Mouse (Mus musculus) myocyte (in vitro differentiated cells): ENCODE results near the gene Inhbb. TPM values are rescaled to one million over a fixed set of nuclear protein-coding genes. Genes with fewer than 3 reads are reported as not detected.

Experiments used
- H3K27me3 ChIP-seq: one replicate; pipeline ENCODE4 v1.6.1; 2011; ENCODE audit not compliant: control insufficient read depth, insufficient read depth, insufficient read length
- H3K36me3 ChIP-seq: one replicate; pipeline ENCODE4 v1.6.1; 2011; ENCODE audit not compliant: control insufficient read depth, insufficient read depth
- H3K4me2 ChIP-seq: one replicate; pipeline ENCODE4 v1.6.1; 2011; ENCODE audit warnings: low read depth, control low read depth
- H3K4me3 ChIP-seq: one replicate; pipeline ENCODE4 v1.5.1; 2011; ENCODE audit warnings: mild to moderate bottlenecking, control low read depth, moderate library complexity
- H3K79me2 ChIP-seq: one replicate; pipeline ENCODE4 v1.6.1; 2011; ENCODE audit not compliant: control insufficient read depth, insufficient read depth
- H3ac ChIP-seq: one replicate; pipeline ENCODE4 v1.6.1; 2011; ENCODE audit not compliant: control insufficient read depth, insufficient read length
- CEBPB ChIP-seq: IDR thresholded peaks from 2 replicates; pipeline ENCODE4 v1.6.1; 2011; ENCODE audit warnings: mild to moderate bottlenecking, moderate library complexity; ENCODE audit not compliant: poor library complexity, insufficient read depth, severe bottlenecking
- E2F4 ChIP-seq: IDR thresholded peaks from one replicate; pipeline ENCODE4 v1.6.1; 2011; ENCODE audit warnings: mild to moderate bottlenecking, control low read depth, moderate library complexity; ENCODE audit not compliant: insufficient read depth
- MAX ChIP-seq: IDR thresholded peaks from one replicate; pipeline ENCODE4 v1.6.1; 2011; ENCODE audit warnings: low read depth, mild to moderate bottlenecking, control low read depth
- MYOD1 ChIP-seq, 3 experiments: IDR thresholded peaks; one replicate each; pipeline ENCODE4 v1.6.1; 2011; ENCODE audit warnings: control low read depth in 2 of 3, low read depth in 2 of 3, mild to moderate bottlenecking in 2 of 3, moderate library complexity in 1 of 3; ENCODE audit not compliant: insufficient read length in 2 of 3, control insufficient read depth in 1 of 3
- MYOG ChIP-seq, 3 experiments: IDR thresholded peaks; one replicate each; pipeline ENCODE4 v1.6.1; 2011; ENCODE audit warnings: control low read depth in 2 of 3, low read depth in 2 of 3, mild to moderate bottlenecking in 2 of 3; ENCODE audit not compliant: insufficient read length in 2 of 3, control insufficient read depth in 1 of 3, insufficient read depth in 1 of 3
- POLR2A ChIP-seq: IDR thresholded peaks from one replicate; pipeline ENCODE4 v1.6.1; 2011; ENCODE audit warnings: low read depth, mild to moderate bottlenecking, control low read depth, moderate library complexity; ENCODE audit not compliant: insufficient read length
- POLR2AphosphoS2 ChIP-seq: IDR thresholded peaks from one replicate; pipeline ENCODE4 v1.6.1; 2011; ENCODE audit warnings: low read depth, control low read depth; ENCODE audit not compliant: insufficient read length
- REST ChIP-seq: IDR thresholded peaks from one replicate; pipeline ENCODE4 v1.6.1; 2011; ENCODE audit warnings: mild to moderate bottlenecking, control low read depth, moderate library complexity; ENCODE audit not compliant: insufficient read depth, insufficient read length
- SRF ChIP-seq: IDR thresholded peaks from one replicate; pipeline ENCODE4 v1.6.1; 2011; ENCODE audit warnings: low read depth; ENCODE audit not compliant: control insufficient read depth, insufficient read length
- TCF12 ChIP-seq: IDR thresholded peaks from one replicate; pipeline ENCODE4 v1.6.1; 2011; ENCODE audit warnings: mild to moderate bottlenecking, control low read depth; ENCODE audit not compliant: poor library complexity, insufficient read depth, severe bottlenecking
- TCF3 ChIP-seq: IDR thresholded peaks from one replicate; pipeline ENCODE4 v1.6.1; 2011; ENCODE audit warnings: low read depth, control low read depth; ENCODE audit not compliant: insufficient read length
- USF1 ChIP-seq: IDR thresholded peaks from one replicate; pipeline ENCODE4 v1.6.1; 2011; ENCODE audit warnings: low read depth, mild to moderate bottlenecking, control low read depth, moderate library complexity
- polyA plus RNA-seq: library from polyadenylated mRNA; unstranded; fragments of >200 nt; fragmentation: generic; extraction: Trizol; gene quantifications from one replicate; pipeline ENCODE4 v1.2.1, GENCODE M21; 2012; ENCODE audit warnings: missing spikeins

The Inhbb gene
- polyA plus RNA-seq, 1 experiment = 8.3 TPM

- Histone ChIP-seq H3K4me3 (no peak overlapping the region), H3K79me2 (no peaks in the 10 kb centered on the region), H3K27me3 (no peaks in the 10 kb centered on the region), H3K4me2 (no peak overlapping the region), H3K36me3 (no peaks in the 10 kb centered on the region), H3ac (no peak overlapping the region)
- TF ChIP-seq POLR2A (no peak), MYOG (IDR thresholded peaks at IDR 0.05; ENCODE audit: control insufficient read depth in 1 of 3, insufficient read depth in 1 of 3, insufficient read length in 2 of 3, low read depth in 2 of 3) (no peak), MAX (no peak), E2F4 (no peak), USF1 (no peak), REST (no peak), MYOD1 (IDR thresholded peaks at IDR 0.05; ENCODE audit: control insufficient read depth in 1 of 3, insufficient read length in 2 of 3, low read depth in 2 of 3) (no peak), CEBPB (no peak)
Observed at GRCm38 (mm10) chr1:119398640-119399039, 23.4 kb downstream of the Inhbb start.

GRCm38 (mm10) chr1:119397839-119398238 lies 24.2 kb downstream of the Inhbb start:
- Histone ChIP-seq H3K4me2 (no peak overlapping the region), H3ac (no peak overlapping the region), H3K36me3 (no peaks in the 10 kb centered on the region), H3K27me3 (no peaks in the 10 kb centered on the region), H3K79me2 (no peaks in the 10 kb centered on the region), H3K4me3 (no peak overlapping the region)
- no peak for TF ChIP-seq USF1
- TF ChIP-seq TCF3 = no peak
- no peak for TF ChIP-seq CEBPB
- TF ChIP-seq TCF12 = no peak
- no peak for TF ChIP-seq REST
- no peak for TF ChIP-seq MYOD1 (IDR thresholded peaks at IDR 0.05; ENCODE audit: control insufficient read depth in 1 of 3, insufficient read length in 2 of 3, low read depth in 2 of 3)
- no peak for TF ChIP-seq SRF
- TF ChIP-seq POLR2AphosphoS2 = no peak
- TF ChIP-seq MAX = no peak
- no peak for TF ChIP-seq E2F4
- TF ChIP-seq POLR2A = no peak
- TF ChIP-seq MYOG (IDR thresholded peaks at IDR 0.05; ENCODE audit: control insufficient read depth in 1 of 3, insufficient read depth in 1 of 3, insufficient read length in 2 of 3, low read depth in 2 of 3) = no peak

GRCm38 (mm10) chr1:119391311-119391710 lies 30.7 kb downstream of the Inhbb start:
- no peaks in the 10 kb centered on the region for H3K27me3 ChIP-seq
- H3K4me2 ChIP-seq = peak overlapping the region; percentile 34
- no peak overlapping the region for H3K4me3 ChIP-seq
- no peak for TF ChIP-seq TCF12
- TF ChIP-seq MYOD1 (IDR thresholded peaks at IDR 0.05; ENCODE audit: control insufficient read depth in 1 of 3, insufficient read length in 2 of 3, low read depth in 2 of 3) = no peak
- TF ChIP-seq MAX = no peak
- TF ChIP-seq CEBPB = no peak
- no peak for TF ChIP-seq SRF
- no peak for TF ChIP-seq MYOG (IDR thresholded peaks at IDR 0.05; ENCODE audit: control insufficient read depth in 1 of 3, insufficient read depth in 1 of 3, insufficient read length in 2 of 3, low read depth in 2 of 3)
- TF ChIP-seq REST = no peak
- TF ChIP-seq USF1 = no peak
- no peak for TF ChIP-seq E2F4
- no peak for TF ChIP-seq TCF3
- no peak for TF ChIP-seq POLR2AphosphoS2
- no peak for TF ChIP-seq POLR2A
- H3ac ChIP-seq = no peak overlapping the region
- no peaks in the 10 kb centered on the region for H3K36me3 ChIP-seq
- no peaks in the 10 kb centered on the region for H3K79me2 ChIP-seq

GRCm38 (mm10) chr1:119390676-119391075 lies 31.4 kb downstream of the Inhbb start:
- no peaks in the 10 kb centered on the region for H3K79me2 ChIP-seq
- no peaks in the 10 kb centered on the region for H3K27me3 ChIP-seq
- H3K4me3 ChIP-seq = no peak overlapping the region
- H3K4me2 ChIP-seq = no peak overlapping the region
- H3K36me3 ChIP-seq = no peaks in the 10 kb centered on the region
- TF ChIP-seq TCF3 (no peak), POLR2AphosphoS2 (no peak), MYOD1 (IDR thresholded peaks at IDR 0.05; ENCODE audit: control insufficient read depth in 1 of 3, insufficient read length in 2 of 3, low read depth in 2 of 3) (no peak), POLR2A (no peak), TCF12 (no peak), CEBPB (no peak), REST (no peak), E2F4 (no peak), MYOG (IDR thresholded peaks at IDR 0.05; ENCODE audit: control insufficient read depth in 1 of 3, insufficient read depth in 1 of 3, insufficient read length in 2 of 3, low read depth in 2 of 3) (no peak), USF1 (no peak), MAX (no peak), SRF (no peak)
- no peak overlapping the region for H3ac ChIP-seq

- no peaks in the 10 kb centered on the region for H3K27me3 ChIP-seq
- no peak overlapping the region for H3ac ChIP-seq
- H3K36me3 ChIP-seq = no peaks in the 10 kb centered on the region
- H3K4me3 ChIP-seq = no peak overlapping the region
- no peak overlapping the region for H3K4me2 ChIP-seq
- no peak for TF ChIP-seq MYOG (IDR thresholded peaks at IDR 0.05; ENCODE audit: control insufficient read depth in 1 of 3, insufficient read depth in 1 of 3, insufficient read length in 2 of 3, low read depth in 2 of 3)
- no peak for TF ChIP-seq E2F4
- no peak for TF ChIP-seq TCF12
- TF ChIP-seq SRF = no peak
- no peak for TF ChIP-seq POLR2A
- no peak for TF ChIP-seq MAX
- no peak for TF ChIP-seq MYOD1 (IDR thresholded peaks at IDR 0.05; ENCODE audit: control insufficient read depth in 1 of 3, insufficient read length in 2 of 3, low read depth in 2 of 3)
- TF ChIP-seq CEBPB = no peak
- TF ChIP-seq USF1 = no peak
- no peak for TF ChIP-seq POLR2AphosphoS2
- TF ChIP-seq REST = no peak
- TF ChIP-seq TCF3 = no peak
- no peaks in the 10 kb centered on the region for H3K79me2 ChIP-seq
Observed at GRCm38 (mm10) chr1:119389771-119390500, 32.1 kb downstream of the Inhbb start.
